Mouse (Mus musculus) heart, postnatal 0 days (tissue): ENCODE data around the gene Runx3.

Experiments used
- CTCF ChIP-seq: IDR thresholded peaks from 2 replicates; pipeline ENCODE4 v1.5.1; 2016; ENCODE audit warnings: antibody characterized with exemption, control low read depth, low read depth
- EP300 ChIP-seq: IDR thresholded peaks from 2 replicates; pipeline ENCODE4 v1.6.1; 2016; ENCODE audit warnings: antibody characterized with exemption, low read depth

GRCm38 (mm10) chr4:135076611-135077010, 43.8 kb upstream of the Runx3 start:
- TF ChIP-seq CTCF: no peak
- TF ChIP-seq EP300: no peak
